Mouse (Mus musculus): ENCODE data around the gene Nudt1. TPM values are rescaled to one million over a fixed set of nuclear protein-coding genes. Genes with fewer than 3 reads are reported as not detected.

The Nudt1 gene
- polyA plus RNA-seq, 1 experiment: 4.5 TPM

DNA sequence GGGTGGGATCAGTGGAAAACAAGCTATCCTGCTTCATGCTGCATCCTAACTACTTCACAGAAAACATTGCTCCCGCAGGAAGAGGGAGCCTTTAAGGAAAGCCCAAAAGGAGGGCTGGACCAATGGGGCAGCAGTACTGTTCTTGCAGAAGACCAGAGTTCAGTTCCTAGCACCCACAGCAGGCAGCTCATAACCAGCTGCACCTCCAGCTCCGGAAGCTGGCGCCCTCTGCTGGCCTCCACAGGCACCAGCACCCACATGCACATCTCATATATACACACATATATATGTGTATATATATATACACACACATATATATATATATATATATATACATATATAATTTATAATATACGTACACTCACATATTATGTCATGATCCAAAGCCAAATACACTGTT is 17.3 kb downstream of the Nudt1 start:
- peaks cover 19% of the 10 kb centered on the region for H3K36me3 ChIP-seq (ENCODE audit: control insufficient read depth, insufficient read depth, low read length)
- H3K4me1 ChIP-seq (ENCODE audit: control insufficient read depth, insufficient read depth, insufficient read length): no peaks in the 10 kb centered on the region
- H3K4me3 ChIP-seq (ENCODE audit: extremely low read depth, insufficient read depth, insufficient read length): no peak overlapping the region
- H3K27ac ChIP-seq (ENCODE audit: insufficient read depth, low read length): no peak overlapping the region
- no peaks in the 10 kb centered on the region for H3K27me3 ChIP-seq (ENCODE audit: control insufficient read depth, insufficient read depth, low read length)
- TF ChIP-seq CTCF (IDR thresholded peaks at IDR 0.05; ENCODE audit: extremely low read depth, insufficient read depth, insufficient read length, insufficient replicate concordance) (no peak), POLR2A (IDR thresholded peaks at IDR 0.05; ENCODE audit: low read depth, low read length) (no peak)
- DNase-seq (ENCODE audit: low read depth in 1 of 2, low spot score in 2 of 2): no peak
- WGBS: 95% methylated on average over 4 of the region's 4 CpGs

DNA sequence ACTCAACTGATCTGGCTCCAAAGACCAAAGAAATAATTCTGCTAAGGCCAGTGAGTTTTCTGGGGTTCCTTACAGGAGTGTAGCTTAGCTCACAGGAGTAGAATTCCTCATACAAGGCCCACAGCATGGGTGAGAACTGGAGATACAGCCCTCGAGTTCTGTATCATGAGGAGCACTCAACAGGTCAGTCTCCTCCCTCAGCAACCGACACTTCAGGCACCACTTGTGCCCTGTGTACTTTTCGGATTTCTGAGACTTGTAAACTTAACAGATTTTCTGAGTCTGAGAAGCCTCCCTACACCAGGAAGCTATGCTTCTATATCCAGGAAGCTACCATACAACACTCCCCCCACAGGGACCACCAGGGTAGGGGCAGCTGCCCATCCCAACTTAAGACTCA is 18.4 kb downstream of the Nudt1 start:
- TF ChIP-seq CTCF (IDR thresholded peaks at IDR 0.05; ENCODE audit: extremely low read depth, insufficient read depth, insufficient read length, insufficient replicate concordance) (no peak), POLR2A (IDR thresholded peaks at IDR 0.05; ENCODE audit: low read depth, low read length) (no peak)
- Histone ChIP-seq H3K27me3 (ENCODE audit: control insufficient read depth, insufficient read depth, low read length) (no peaks in the 10 kb centered on the region), H3K27ac (ENCODE audit: insufficient read depth, low read length) (no peak overlapping the region), H3K4me1 (ENCODE audit: control insufficient read depth, insufficient read depth, insufficient read length) (no peaks in the 10 kb centered on the region), H3K36me3 (ENCODE audit: control insufficient read depth, insufficient read depth, low read length) (peaks cover 28% of the 10 kb centered on the region), H3K4me3 (ENCODE audit: extremely low read depth, insufficient read depth, insufficient read length) (no peak overlapping the region)
- DNase-seq (ENCODE audit: low read depth in 1 of 2, low spot score in 2 of 2): no peak
- WGBS: 81% methylated on average over 3 of the region's 3 CpGs

DNA sequence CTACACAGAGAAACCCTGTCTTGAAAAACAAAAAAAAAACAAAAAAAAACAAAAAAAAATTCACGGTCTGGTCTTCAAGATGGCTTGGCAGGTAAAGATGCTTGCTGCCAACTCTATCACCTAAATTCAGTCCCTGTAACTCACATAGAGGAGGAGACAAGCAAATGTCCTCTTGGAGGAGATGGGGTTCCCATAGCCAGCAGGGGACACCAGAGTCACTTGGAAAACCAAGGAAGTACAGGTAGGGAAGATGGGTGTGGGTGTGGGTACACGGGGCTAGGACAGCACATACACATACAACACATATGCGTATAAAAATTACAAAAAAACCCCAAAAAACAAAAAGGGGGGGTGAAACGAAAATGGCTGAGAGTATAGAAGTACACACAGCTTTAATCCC is 21.4 kb downstream of the Nudt1 start:
- peaks cover 38% of the 10 kb centered on the region for H3K36me3 ChIP-seq (ENCODE audit: control insufficient read depth, insufficient read depth, low read length)
- TF ChIP-seq CTCF (IDR thresholded peaks at IDR 0.05; ENCODE audit: extremely low read depth, insufficient read depth, insufficient read length, insufficient replicate concordance) (no peak), POLR2A (IDR thresholded peaks at IDR 0.05; ENCODE audit: low read depth, low read length) (no peak)
- H3K4me1 ChIP-seq (ENCODE audit: control insufficient read depth, insufficient read depth, insufficient read length): no peaks in the 10 kb centered on the region
- H3K27ac ChIP-seq (ENCODE audit: insufficient read depth, low read length): no peak overlapping the region
- no peak for DNase-seq (ENCODE audit: low read depth in 1 of 2, low spot score in 2 of 2)
- no peak overlapping the region for H3K4me3 ChIP-seq (ENCODE audit: extremely low read depth, insufficient read depth, insufficient read length)
- H3K27me3 ChIP-seq (ENCODE audit: control insufficient read depth, insufficient read depth, low read length): no peaks in the 10 kb centered on the region
- 92% methylated on average over 4 of the region's 4 CpGs for WGBS

DNA sequence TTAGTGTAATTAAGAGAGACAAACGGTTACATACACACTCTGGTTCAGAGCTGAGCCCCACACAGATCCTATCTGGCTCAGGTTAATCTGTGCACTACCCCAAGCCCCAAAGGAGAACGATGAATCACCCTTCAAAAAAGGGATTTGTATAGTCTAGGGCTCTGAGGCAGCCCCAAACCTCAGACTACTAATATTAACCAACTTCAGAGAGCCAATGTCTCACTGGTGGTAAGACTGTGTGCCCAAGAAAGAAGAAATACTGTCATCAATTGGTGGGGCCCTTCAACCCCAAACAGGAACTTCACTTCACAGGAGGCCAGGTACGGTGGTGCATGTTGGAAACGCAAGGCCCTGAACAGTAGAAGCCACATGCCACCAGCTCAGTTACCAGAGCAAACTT is 23.8 kb downstream of the Nudt1 start:
- 62% methylated on average over 4 of the region's 4 CpGs for WGBS

DNA sequence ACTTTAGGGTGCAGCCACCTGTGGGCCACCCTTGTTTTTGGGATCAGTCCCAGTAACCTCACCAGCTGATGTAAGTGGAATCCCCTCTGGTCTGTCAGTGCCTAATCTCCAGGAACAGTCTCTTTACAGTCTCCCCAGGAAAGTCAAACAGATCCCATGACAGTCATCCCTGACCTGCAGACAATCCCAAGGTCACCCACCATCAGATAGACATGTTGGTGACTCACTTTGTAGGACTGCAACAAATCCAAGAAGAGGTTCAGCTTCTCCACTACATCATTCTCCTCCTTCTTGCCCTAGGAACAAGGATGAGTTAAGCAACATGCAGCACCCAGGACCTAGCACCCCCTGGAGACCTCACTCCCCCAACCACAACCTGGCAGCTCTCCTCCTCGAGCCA is 24.6 kb downstream of the Nudt1 start:
- H3K27me3 ChIP-seq (ENCODE audit: control insufficient read depth, insufficient read depth, low read length): no peaks in the 10 kb centered on the region
- no peak overlapping the region for H3K27ac ChIP-seq (ENCODE audit: insufficient read depth, low read length)
- TF ChIP-seq CTCF (IDR thresholded peaks at IDR 0.05; ENCODE audit: extremely low read depth, insufficient read depth, insufficient read length, insufficient replicate concordance): no peak
- TF ChIP-seq POLR2A (IDR thresholded peaks at IDR 0.05; ENCODE audit: low read depth, low read length): no peak
- no peak overlapping the region for H3K4me3 ChIP-seq (ENCODE audit: extremely low read depth, insufficient read depth, insufficient read length)
- H3K36me3 ChIP-seq (ENCODE audit: control insufficient read depth, insufficient read depth, low read length): peaks cover 29% of the 10 kb centered on the region
- H3K4me1 ChIP-seq (ENCODE audit: control insufficient read depth, insufficient read depth, insufficient read length): no peaks in the 10 kb centered on the region; the same call in 1 of the 2 replicates
- 48% methylated on average over 1 of the region's 1 CpGs for WGBS
- DNase-seq (ENCODE audit: low read depth in 1 of 2, low spot score in 2 of 2): no peak

More for the DNA sequence above, 23.8 kb downstream of the Nudt1 start:
- Histone ChIP-seq H3K4me1 (ENCODE audit: control insufficient read depth, insufficient read depth, insufficient read length) (no peaks in the 10 kb centered on the region; the same call in 1 of the 2 replicates), H3K4me3 (ENCODE audit: extremely low read depth, insufficient read depth, insufficient read length) (no peak overlapping the region), H3K27me3 (ENCODE audit: control insufficient read depth, insufficient read depth, low read length) (no peaks in the 10 kb centered on the region), H3K27ac (ENCODE audit: insufficient read depth, low read length) (no peak overlapping the region), H3K36me3 (ENCODE audit: control insufficient read depth, insufficient read depth, low read length) (peaks cover 37% of the 10 kb centered on the region)
- TF ChIP-seq CTCF (IDR thresholded peaks at IDR 0.05; ENCODE audit: extremely low read depth, insufficient read depth, insufficient read length, insufficient replicate concordance) (no peak), POLR2A (IDR thresholded peaks at IDR 0.05; ENCODE audit: low read depth, low read length) (no peak)
- DNase-seq (ENCODE audit: low read depth in 1 of 2, low spot score in 2 of 2): no peak

DNA sequence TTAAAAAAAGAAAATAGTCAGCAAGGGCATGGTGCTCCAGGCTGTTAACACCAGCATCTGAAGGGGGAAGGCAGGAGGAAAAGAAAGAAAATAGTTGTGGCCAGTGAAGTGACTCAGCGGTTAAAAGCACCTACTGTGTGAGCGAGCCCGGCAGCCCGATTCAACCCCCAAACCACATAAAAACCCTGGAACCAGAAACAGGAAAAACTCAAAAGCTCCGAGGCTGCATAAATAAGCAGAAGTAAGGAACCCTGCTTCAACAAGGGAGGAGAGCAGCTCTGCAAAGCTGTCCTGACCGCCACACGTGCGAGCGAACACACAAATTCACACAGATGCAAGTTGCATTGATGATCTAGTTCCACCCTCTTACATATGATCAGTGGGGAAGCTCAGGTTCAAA is 28.4 kb downstream of the Nudt1 start:
- no peaks in the 10 kb centered on the region for H3K27me3 ChIP-seq (ENCODE audit: control insufficient read depth, insufficient read depth, low read length)
- H3K36me3 ChIP-seq (ENCODE audit: control insufficient read depth, insufficient read depth, low read length): peaks cover 38% of the 10 kb centered on the region
- no peak for DNase-seq (ENCODE audit: low read depth in 1 of 2, low spot score in 2 of 2)
- no peak for TF ChIP-seq POLR2A (IDR thresholded peaks at IDR 0.05; ENCODE audit: low read depth, low read length)
- TF ChIP-seq CTCF (IDR thresholded peaks at IDR 0.05; ENCODE audit: extremely low read depth, insufficient read depth, insufficient read length, insufficient replicate concordance): no peak
- 43% methylated on average over 9 of the region's 9 CpGs for WGBS
- H3K4me1 ChIP-seq (ENCODE audit: control insufficient read depth, insufficient read depth, insufficient read length): no peaks in the 10 kb centered on the region; the same call in 1 of the 2 replicates
- H3K27ac ChIP-seq (ENCODE audit: insufficient read depth, low read length): no peak overlapping the region
- no peak overlapping the region for H3K4me3 ChIP-seq (ENCODE audit: extremely low read depth, insufficient read depth, insufficient read length)

DNA sequence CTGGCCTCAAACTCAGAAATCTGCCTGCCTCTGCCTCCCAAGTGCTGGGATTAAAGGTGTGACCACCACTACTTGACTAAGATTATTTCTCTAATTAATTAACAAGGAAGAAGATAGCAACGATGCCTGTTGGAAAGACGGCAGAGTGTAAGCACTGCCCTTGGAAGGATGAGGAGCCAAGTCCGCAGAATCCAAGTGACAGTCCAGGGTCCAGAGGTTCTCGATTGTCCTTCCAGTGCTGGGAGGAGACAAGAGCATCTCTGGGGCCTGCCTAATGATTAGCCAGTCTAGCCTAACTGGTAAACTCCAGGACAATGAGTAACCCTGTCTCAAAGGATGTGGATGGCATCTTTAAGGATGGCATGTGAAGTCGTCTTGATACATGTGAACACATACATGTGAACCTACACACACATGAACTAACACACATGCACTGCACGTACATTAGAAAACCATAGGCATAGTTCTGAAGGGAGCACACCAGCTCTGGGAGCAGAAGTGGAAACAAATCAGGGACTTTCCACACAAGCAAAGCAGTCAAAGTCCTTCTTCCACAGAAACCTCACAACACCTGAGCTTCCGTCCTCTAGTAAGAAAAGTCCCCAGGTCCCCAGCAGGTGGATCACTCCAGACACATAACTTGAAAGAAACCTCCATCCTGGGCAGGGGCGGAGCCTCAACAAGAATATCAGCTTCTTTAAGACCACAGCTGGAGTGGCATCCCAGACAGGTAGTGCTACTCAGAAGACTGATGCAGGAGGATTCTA is 29.5 kb downstream of the Nudt1 start:
- H3K4me1 ChIP-seq (ENCODE audit: control insufficient read depth, insufficient read depth, insufficient read length): no peaks in the 10 kb centered on the region; the same call in 1 of the 2 replicates
- H3K36me3 ChIP-seq (ENCODE audit: control insufficient read depth, insufficient read depth, low read length): peaks cover 40% of the 10 kb centered on the region
- WGBS: 94% methylated on average over 8 of the region's 8 CpGs
- no peaks in the 10 kb centered on the region for H3K27me3 ChIP-seq (ENCODE audit: control insufficient read depth, insufficient read depth, low read length)
- no peak overlapping the region for H3K27ac ChIP-seq (ENCODE audit: insufficient read depth, low read length)
- TF ChIP-seq CTCF (IDR thresholded peaks at IDR 0.05; ENCODE audit: extremely low read depth, insufficient read depth, insufficient read length, insufficient replicate concordance) (no peak), POLR2A (IDR thresholded peaks at IDR 0.05; ENCODE audit: low read depth, low read length) (no peak)
- DNase-seq (ENCODE audit: low read depth in 1 of 2, low spot score in 2 of 2): no peak
- H3K4me3 ChIP-seq (ENCODE audit: extremely low read depth, insufficient read depth, insufficient read length): no peak overlapping the region
